Mouse (Mus musculus) testis, adult 2 months (tissue): ENCODE data around the gene Tmem104. TPM values are rescaled to one million over a fixed set of nuclear protein-coding genes. Genes with fewer than 3 reads are reported as not detected.

Source experiments
- H3K27ac ChIP-seq: fragments of 200-500 bp; 2 replicates; pipeline ENCODE4 v1.5.1; 2012; ENCODE audit warnings: low read depth, low read length; ENCODE audit not compliant: control insufficient read depth, insufficient read depth
- H3K27me3 ChIP-seq: fragments of 200-500 bp; 2 replicates; pipeline ENCODE4 v1.6.1; 2012; ENCODE audit warnings: mild to moderate bottlenecking, low read length, moderate library complexity; ENCODE audit not compliant: control insufficient read depth, insufficient read depth
- H3K36me3 ChIP-seq: fragments of 200-500 bp; 2 replicates; pipeline ENCODE4 v1.6.1; 2012; ENCODE audit warnings: mild to moderate bottlenecking, low read length; ENCODE audit not compliant: control insufficient read depth, insufficient read depth
- H3K4me1 ChIP-seq: fragments of 200-500 bp; 2 replicates; pipeline ENCODE4 v1.6.1; 2012; ENCODE audit warnings: low read length; ENCODE audit not compliant: control insufficient read depth, insufficient read depth
- H3K4me3 ChIP-seq: fragments of 200-500 bp; 2 replicates; pipeline ENCODE4 v1.5.1; 2012; ENCODE audit warnings: low read depth, mild to moderate bottlenecking, low read length, moderate library complexity, mixed read lengths; ENCODE audit not compliant: control insufficient read depth
- CTCF ChIP-seq: fragments of 200-500 bp; IDR thresholded peaks from 2 replicates; pipeline ENCODE4 v1.5.1; 2012; ENCODE audit warnings: low read depth, mild to moderate bottlenecking, inconsistent platforms, low read length, moderate library complexity; ENCODE audit not compliant: control insufficient read depth, insufficient read depth, insufficient replicate concordance
- POLR2A ChIP-seq: fragments of 200-500 bp; IDR thresholded peaks from 2 replicates; pipeline ENCODE4 v1.6.1; 2012; ENCODE audit warnings: low read depth, mild to moderate bottlenecking, inconsistent platforms, low read length, moderate library complexity; ENCODE audit not compliant: control insufficient read depth
- polyA plus RNA-seq: library from polyadenylated mRNA; depleted of rRNA; stranded (reverse); fragments of >200 nt; gene quantifications from 2 replicates; pipeline ENCODE4 v1.2.3, GENCODE M21; 2012

The Tmem104 gene
- polyA plus RNA-seq, 1 experiment, result 9.0 TPM

GRCm38 (mm10) chr11:115269330-115270066, 82.2 kb downstream of the Tmem104 start:
- Histone ChIP-seq H3K27ac (no peak overlapping the region), H3K27me3 (no peaks in the 10 kb centered on the region; the same call in 1 of the 2 replicates), H3K36me3 (no peaks in the 10 kb centered on the region), H3K4me1 (peaks cover 18% of the 10 kb centered on the region), H3K4me3 (no peak overlapping the region)
- TF ChIP-seq POLR2A (no peak), CTCF (no peak)

DNA sequence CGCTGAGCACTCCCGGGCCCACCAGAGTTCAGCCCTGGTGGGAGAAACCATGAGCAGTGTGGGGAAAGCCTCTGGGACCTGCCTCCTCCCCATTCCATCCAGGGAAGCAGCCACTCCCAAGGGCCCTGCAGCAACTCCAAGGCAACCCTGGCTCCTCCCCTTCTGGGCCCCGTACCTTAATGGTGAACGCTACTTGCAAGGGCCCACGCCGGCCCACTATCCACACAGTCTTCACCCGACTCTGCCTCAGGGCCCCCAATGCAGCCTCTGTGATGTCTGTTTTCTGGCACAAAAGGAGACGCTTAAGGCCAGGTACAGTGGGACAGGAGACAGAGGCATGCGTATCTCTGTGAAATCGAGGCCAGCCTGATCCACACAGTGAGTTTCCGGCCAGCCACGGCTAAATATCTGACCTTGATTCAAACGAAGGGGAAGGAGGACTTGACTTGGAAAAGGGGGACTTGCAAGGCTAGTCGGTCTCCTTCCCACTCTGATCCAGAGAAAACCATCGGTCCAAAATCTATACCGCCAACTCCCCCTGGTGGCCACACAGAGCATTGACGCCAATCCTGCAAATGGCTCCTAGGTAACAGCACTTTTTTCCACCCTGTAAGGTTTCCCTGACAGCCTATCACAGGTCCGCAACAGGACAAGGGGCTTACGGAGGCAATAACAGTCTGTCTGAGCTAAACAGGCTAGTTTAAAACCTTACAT, 83.0 kb downstream of the Tmem104 start:
- H3K27me3 ChIP-seq, result no peaks in the 10 kb centered on the region; the same call in 1 of the 2 replicates
- H3K4me1 ChIP-seq, result peaks cover 16% of the 10 kb centered on the region
- no peak overlapping the region for H3K27ac ChIP-seq

GRCm38 (mm10) chr11:115271052-115271451, 83.8 kb downstream of the Tmem104 start:
- TF ChIP-seq CTCF (no peak), POLR2A (no peak)
- H3K27me3 ChIP-seq, result no peaks in the 10 kb centered on the region; the same call in 1 of the 2 replicates
- H3K4me3 ChIP-seq, result no peak overlapping the region
- no peaks in the 10 kb centered on the region for H3K36me3 ChIP-seq
- H3K4me1 ChIP-seq, result peaks cover 11% of the 10 kb centered on the region
- no peak overlapping the region for H3K27ac ChIP-seq

More for the DNA sequence above, 83.0 kb downstream of the Tmem104 start:
- no peaks in the 10 kb centered on the region for H3K36me3 ChIP-seq
- peak; percentile 89; the same call in 1 of the 2 replicates for TF ChIP-seq CTCF
- TF ChIP-seq POLR2A, result no peak
- H3K4me3 ChIP-seq, result no peak overlapping the region

DNA sequence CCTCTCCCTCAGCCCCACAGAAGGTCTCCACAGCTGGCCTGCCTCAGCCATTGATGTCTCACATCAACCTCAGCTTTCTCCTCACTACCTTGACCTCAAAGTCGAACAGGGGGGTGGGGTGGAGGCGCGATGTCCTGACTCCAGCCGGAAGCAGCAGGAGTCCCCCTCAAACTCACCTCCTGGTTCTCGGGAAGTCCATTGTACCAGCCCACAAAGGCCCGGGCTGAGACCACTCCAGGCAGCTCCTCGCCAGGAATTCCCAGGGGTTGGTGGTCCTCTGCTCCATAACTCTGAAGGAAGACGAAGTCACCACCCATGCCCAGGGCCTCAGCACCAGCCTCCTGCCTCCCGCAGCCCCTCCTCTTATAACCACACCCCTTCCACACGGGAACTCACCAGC, 84.2 kb downstream of the Tmem104 start:
- no peaks in the 10 kb centered on the region for H3K36me3 ChIP-seq
- peaks cover 9% of the 10 kb centered on the region for H3K4me1 ChIP-seq
- H3K27ac ChIP-seq, result no peak overlapping the region
- no peak overlapping the region for H3K4me3 ChIP-seq
- no peaks in the 10 kb centered on the region; the same call in 1 of the 2 replicates for H3K27me3 ChIP-seq
- no peak for TF ChIP-seq POLR2A
- TF ChIP-seq CTCF, result no peak

GRCm38 (mm10) chr11:115272894-115273498, 85.7 kb downstream of the Tmem104 start:
- TF ChIP-seq POLR2A, result no peak
- TF ChIP-seq CTCF, result no peak
- no peaks in the 10 kb centered on the region for H3K27me3 ChIP-seq
- H3K27ac ChIP-seq, result no peak overlapping the region
- H3K4me1 ChIP-seq, result peaks cover 6% of the 10 kb centered on the region
- H3K4me3 ChIP-seq, result no peak overlapping the region
- no peaks in the 10 kb centered on the region for H3K36me3 ChIP-seq

DNA sequence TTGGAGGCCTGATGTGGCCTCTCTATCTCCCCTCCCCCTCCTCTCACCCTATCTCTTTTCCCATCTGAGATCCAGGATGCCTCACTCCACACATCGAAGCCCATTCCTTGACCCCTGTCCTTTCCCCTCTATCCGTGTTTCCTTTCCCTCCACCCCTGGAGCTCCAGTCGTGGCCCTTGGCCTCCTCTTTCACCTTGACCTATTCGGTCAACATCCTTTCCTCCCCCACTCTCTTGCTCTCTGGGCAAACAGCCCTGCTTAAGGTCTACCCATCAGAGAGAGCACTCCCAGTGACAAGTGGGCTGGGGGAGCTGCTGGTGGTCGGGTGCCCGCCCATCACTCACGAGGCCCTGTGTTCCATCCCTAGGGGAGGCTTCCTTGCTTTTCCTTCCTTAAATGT, 86.4 kb downstream of the Tmem104 start:
- no peak overlapping the region for H3K27ac ChIP-seq
- TF ChIP-seq POLR2A (no peak), CTCF (no peak)
- no peaks in the 10 kb centered on the region for H3K27me3 ChIP-seq
- no peak overlapping the region for H3K4me3 ChIP-seq
- no peaks in the 10 kb centered on the region for H3K36me3 ChIP-seq
- peaks cover 6% of the 10 kb centered on the region for H3K4me1 ChIP-seq

- H3K4me1 ChIP-seq, result peaks cover 6% of the 10 kb centered on the region
- H3K4me3 ChIP-seq, result no peak overlapping the region
- no peaks in the 10 kb centered on the region for H3K36me3 ChIP-seq
- no peaks in the 10 kb centered on the region for H3K27me3 ChIP-seq
- H3K27ac ChIP-seq, result no peak overlapping the region
- TF ChIP-seq POLR2A (no peak), CTCF (no peak)
These were observed 86.9 kb downstream of the Tmem104 start for GRCm38 (mm10) chr11:115274178-115274577.
